Mouse (Mus musculus): ENCODE measurements around the gene Icam1. TPM values are rescaled to one million over a fixed set of nuclear protein-coding genes. Genes with fewer than 3 reads are reported as not detected.
A peak's percentile ranks its signal among the peaks of the same experiment; 100 is the strongest.
"Not testable (repeated sequence)": the region's sequence is repeated elsewhere in the genome, so short reads cannot be mapped to it uniquely, and the experiment has no call there.

Gene Icam1
- polyA plus RNA-seq, 1 experiment, result 3.1 TPM

DNA sequence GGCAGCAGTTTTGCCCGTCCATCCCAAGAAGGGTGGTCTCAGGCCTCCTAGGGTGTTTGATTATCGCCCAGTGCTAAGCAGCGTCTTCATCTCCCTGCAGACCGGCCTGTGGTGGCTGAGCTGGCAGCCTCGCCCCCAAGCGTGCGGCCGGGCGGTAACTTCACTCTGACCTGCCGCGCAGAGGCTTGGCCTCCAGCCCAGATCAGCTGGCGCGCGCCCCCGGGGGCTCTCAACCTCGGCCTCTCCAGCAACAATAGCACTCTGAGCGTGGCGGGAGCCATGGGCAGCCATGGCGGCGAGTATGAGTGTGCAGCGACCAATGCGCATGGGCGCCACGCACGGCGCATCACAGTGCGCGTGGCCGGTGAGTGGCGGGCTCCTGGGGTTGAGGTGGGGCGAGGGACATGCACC lies 21.7 kb downstream of the Icam1 start:
- Histone ChIP-seq H3K27ac (replicated peaks; ENCODE audit: low read depth, low read length) (no peak overlapping the region), H3K4me1 (ENCODE audit: control insufficient read depth, insufficient read depth, insufficient read length, low read length) (no peaks in the 10 kb centered on the region), H3K4me3 (ENCODE audit: insufficient read depth, low read depth, low read length) (no peak overlapping the region)

DNA sequence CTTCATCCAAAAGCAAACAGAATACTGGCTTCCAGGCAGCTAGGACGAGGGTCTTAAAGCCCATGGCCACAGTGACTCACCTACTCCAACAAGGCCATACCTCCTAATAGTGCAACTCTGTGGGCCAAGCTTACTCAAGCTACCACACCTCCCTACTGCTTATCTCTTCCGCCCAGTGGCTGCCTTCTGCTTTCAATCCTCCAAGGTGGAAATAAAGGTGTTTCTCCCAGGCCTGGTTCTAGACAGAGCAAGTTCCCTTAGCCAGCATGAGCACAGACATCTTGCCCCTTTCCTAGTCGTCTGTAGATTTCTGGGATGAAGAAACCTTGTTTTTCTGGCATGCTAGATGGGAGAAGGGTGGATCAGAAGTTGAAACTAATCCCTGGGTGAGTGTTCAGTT lies 24.0 kb downstream of the Icam1 start:
- no peak overlapping the region for H3K4me3 ChIP-seq (ENCODE audit: insufficient read depth, low read depth, low read length)
- H3K4me1 ChIP-seq (ENCODE audit: control insufficient read depth, insufficient read depth, insufficient read length, low read length), result no peaks in the 10 kb centered on the region
- no peak overlapping the region for H3K27ac ChIP-seq (replicated peaks; ENCODE audit: low read depth, low read length)

DNA sequence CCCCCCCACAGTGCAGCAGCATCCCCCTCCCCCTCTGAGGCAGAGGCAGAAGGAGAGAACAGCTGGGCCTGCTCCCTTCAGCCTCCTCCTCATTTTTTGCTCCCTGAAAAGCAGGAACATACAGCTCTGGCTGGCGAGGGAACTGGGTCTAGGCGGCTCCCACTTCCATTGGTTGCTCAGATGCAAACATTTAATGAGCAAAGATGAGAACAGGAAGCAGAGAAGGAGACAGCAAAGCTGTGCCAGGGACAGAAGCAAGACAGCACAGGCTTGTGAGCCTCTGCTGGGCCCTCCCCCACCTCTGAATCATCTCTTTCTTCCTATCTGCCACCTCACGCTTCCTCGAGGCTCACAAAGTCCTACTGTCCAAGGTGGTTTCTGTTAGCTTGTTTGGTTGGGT lies 25.5 kb downstream of the Icam1 start:
- H3K4me1 ChIP-seq (ENCODE audit: control insufficient read depth, insufficient read depth, insufficient read length, low read length), result no peaks in the 10 kb centered on the region

DNA sequence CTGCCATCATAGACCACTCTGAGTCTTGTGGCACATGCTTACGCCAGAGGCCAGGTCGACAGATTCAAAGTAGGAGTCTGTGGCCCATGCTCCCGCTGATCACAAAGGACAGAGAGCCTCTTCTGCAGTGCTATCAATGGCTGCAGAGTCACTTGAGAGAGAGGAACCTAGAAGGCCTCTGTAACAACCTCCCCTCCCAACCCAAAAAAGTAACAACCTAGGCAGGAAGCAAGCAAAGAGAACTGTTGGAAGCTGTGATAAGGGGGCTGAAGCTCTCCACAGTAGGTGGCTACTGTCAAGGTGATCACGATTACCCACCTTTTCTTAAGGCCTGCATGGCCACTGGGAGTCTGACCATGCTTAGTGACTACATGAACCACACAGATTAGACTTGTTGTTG lies 27.8 kb downstream of the Icam1 start:
- no peaks in the 10 kb centered on the region for H3K4me1 ChIP-seq (ENCODE audit: control insufficient read depth, insufficient read depth, insufficient read length, low read length)
- no peak overlapping the region for H3K4me3 ChIP-seq (ENCODE audit: insufficient read depth, low read depth, low read length)
- no peak overlapping the region for H3K27ac ChIP-seq (replicated peaks; ENCODE audit: low read depth, low read length)

More for the DNA sequence above, 25.5 kb downstream of the Icam1 start:
- no peak overlapping the region for H3K27ac ChIP-seq (replicated peaks; ENCODE audit: low read depth, low read length)
- no peak overlapping the region for H3K4me3 ChIP-seq (ENCODE audit: insufficient read depth, low read depth, low read length)

DNA sequence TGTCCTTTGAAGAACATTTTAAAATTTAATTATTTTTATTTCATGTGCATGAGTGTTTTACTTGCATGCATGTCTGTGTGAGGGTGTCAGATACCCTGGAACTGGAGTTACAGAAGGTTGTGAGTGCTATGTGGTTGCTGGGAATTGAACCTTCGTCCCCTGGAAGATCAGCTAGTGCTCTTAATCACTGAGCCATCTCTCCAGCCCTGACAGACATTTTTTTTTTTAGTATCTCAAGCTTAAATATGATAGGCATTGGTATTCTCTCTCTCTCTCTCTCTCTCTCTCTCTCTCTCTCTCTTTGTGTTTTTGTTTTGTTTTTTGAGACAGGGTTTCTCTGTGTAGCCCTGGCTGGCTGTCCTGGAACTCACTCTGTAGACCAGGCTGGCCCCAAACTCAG lies 29.0 kb downstream of the Icam1 start:
- H3K27ac ChIP-seq (replicated peaks; ENCODE audit: low read depth, low read length); H3K4me3 ChIP-seq (ENCODE audit: insufficient read depth, low read depth, low read length); H3K4me1 ChIP-seq (ENCODE audit: control insufficient read depth, insufficient read depth, insufficient read length, low read length): not testable (repeated sequence)

- Histone ChIP-seq H3K4me3 (ENCODE audit: insufficient read depth, low read depth, low read length) (no peak overlapping the region), H3K27ac (replicated peaks; ENCODE audit: low read depth, low read length) (no peak overlapping the region), H3K4me1 (ENCODE audit: control insufficient read depth, insufficient read depth, insufficient read length, low read length) (no peaks in the 10 kb centered on the region)
These were observed 29.4 kb downstream of the Icam1 start for GRCm38 (mm10) chr9:21045235-21045634.

DNA sequence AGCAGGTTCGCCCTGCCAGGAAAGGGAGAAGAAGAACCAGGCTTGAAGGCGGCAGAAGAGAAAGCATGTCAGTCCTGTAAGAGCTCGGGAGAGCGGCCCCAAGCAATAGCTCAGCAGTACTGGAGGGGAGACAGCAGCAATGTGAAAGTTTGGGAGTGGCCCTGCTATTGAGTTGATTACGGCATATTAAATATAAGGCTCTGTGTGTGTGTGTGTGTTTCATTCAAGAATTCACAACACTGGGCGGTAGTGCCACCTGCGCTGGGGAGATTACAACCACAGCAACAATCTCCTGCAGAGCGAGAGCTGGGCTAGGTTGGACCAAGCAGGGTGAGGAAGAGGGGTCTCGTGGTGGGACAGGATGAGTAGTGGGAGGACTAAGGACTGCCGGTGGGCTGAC lies 35.8 kb downstream of the Icam1 start:
- Histone ChIP-seq H3K4me3 (ENCODE audit: insufficient read depth, low read depth, low read length) (no peak overlapping the region), H3K4me1 (ENCODE audit: control insufficient read depth, insufficient read depth, insufficient read length, low read length) (no peaks in the 10 kb centered on the region), H3K27ac (replicated peaks; ENCODE audit: low read depth, low read length) (no peak overlapping the region)

DNA sequence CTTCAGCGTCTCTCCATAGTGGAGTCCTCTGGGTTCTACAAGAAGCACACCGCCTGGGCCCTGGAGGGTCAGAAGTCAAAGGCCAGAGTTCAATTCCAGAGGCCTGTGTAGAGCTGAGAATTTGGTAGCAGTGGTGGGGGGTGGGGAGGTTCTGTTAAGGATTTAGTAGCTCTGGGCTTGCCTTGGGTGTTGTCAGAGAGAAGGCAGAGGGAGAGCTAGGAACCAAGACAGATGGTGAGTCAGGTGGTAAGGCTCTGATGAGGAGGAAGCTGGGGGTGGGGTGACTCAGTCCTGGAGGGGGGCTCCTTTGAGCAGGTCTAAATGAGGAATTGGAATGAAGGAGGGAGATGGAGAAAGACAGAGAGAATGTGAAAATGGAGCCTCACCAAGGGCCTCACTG lies 47.1 kb downstream of the Icam1 start:
- Histone ChIP-seq H3K4me1 (ENCODE audit: control insufficient read depth, insufficient read depth, insufficient read length, low read length) (no peaks in the 10 kb centered on the region), H3K27ac (replicated peaks; ENCODE audit: low read depth, low read length) (no peak overlapping the region), H3K4me3 (ENCODE audit: insufficient read depth, low read depth, low read length) (no peak overlapping the region)

- no peak within 1 kb of the TSS for H3K27ac ChIP-seq (replicated peaks; ENCODE audit: low read depth, low read length)
- H3K4me3 ChIP-seq (ENCODE audit: insufficient read depth, low read depth, low read length), result no peak within 1 kb of the TSS
- no peaks in the 10 kb centered on the region for H3K4me1 ChIP-seq (ENCODE audit: control insufficient read depth, insufficient read depth, insufficient read length, low read length)
These were observed 51.4 kb downstream of the Icam1 start, which contains the start of gene Zglp1 for GRCm38 (mm10) chr9:21067006-21067684. Gene Zglp1, minus strand, starts transcription at chr9:21067093.

DNA sequence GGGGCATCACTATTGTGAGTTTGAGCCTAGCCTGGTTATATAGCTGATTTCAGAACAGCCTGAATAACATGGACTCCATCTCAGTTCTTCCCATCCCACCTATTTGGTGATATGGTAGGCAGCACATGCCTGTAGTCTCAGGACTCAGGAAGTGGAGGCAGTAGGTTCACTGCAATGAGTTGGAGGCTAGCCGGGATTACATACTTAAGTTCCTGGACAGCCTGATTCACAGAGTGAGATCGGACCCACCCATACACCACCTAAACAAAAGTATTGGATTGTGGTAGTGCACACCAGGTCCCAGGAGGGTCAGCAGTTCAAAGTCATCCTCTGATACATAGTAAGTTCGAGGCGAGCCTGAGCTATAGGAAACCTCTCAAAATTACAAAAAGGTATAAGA lies 56.9 kb downstream of the Icam1 start:
- H3K4me3 ChIP-seq (ENCODE audit: insufficient read depth, low read depth, low read length), result peak overlapping the region; percentile 80
- H3K27ac ChIP-seq (replicated peaks; ENCODE audit: low read depth, low read length), result no peak overlapping the region
- H3K4me1 ChIP-seq (ENCODE audit: control insufficient read depth, insufficient read depth, insufficient read length, low read length), result peaks cover 7% of the 10 kb centered on the region; the same call in 1 of the 2 replicates

DNA sequence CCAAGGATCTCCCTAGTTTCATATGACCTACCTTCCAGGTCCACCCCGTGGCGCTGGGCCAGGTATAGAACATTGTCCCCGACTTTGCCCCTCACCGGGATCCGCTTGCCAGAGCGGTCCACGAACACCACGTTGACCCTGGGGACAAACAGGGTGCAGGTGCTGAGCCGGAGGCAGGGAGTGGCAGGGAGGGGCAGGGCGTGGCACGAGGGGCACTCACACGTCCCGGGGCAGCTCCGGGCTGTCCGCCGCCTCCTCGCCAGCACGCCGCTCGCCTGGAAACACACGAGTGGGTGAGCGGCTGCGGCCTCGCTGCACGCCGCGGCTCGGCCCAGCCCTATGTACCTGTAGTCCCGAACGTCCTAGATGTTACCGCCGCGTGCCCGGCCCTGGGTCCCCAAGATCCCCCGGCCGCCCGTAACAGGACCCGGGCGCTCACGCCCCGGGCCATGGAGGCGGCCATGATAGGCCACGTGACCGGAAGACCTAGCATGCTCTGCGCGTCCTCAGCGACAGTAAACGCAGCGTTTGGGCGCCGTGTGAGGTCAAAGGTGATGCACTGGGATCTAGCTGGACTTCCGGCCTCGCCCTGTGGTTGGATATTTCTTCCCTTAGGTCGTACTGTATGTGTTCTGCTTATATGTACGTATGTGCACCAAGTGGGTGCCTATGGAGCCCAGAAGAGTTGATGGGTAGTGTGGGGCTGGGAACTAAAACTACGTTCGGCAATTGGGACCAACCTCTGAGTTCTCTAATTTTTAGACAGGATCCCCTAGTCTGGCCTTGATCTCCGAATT lies 57.5 kb downstream of the Icam1 start, which contains the start of the genes Gm49373 and Fdx1l:
Gm49373 (minus strand) TSS at position 53 of the 797 bp plus-strand sequence.
Fdx1l (minus strand) TSS at position 571 of the 797 bp plus-strand sequence.
- Histone ChIP-seq H3K4me1 (ENCODE audit: control insufficient read depth, insufficient read depth, insufficient read length, low read length) (peaks cover 7% of the 10 kb centered on the region; the same call in 1 of the 2 replicates), H3K27ac (replicated peaks; ENCODE audit: low read depth, low read length) (peak within 1 kb of the TSS; percentile 78), H3K4me3 (ENCODE audit: insufficient read depth, low read depth, low read length) (peak within 1 kb of the TSS; percentile 80)

GRCm38 (mm10) chr9:21074173-21074572 lies 58.4 kb downstream of the Icam1 start:
- no peak overlapping the region for H3K27ac ChIP-seq (replicated peaks; ENCODE audit: low read depth, low read length)
- H3K4me3 ChIP-seq (ENCODE audit: insufficient read depth, low read depth, low read length), result peak overlapping the region; percentile 80; the same call in 1 of the 2 replicates
- peaks cover 7% of the 10 kb centered on the region; the same call in 1 of the 2 replicates for H3K4me1 ChIP-seq (ENCODE audit: control insufficient read depth, insufficient read depth, insufficient read length, low read length)

- no peak overlapping the region for H3K4me3 ChIP-seq (ENCODE audit: insufficient read depth, low read depth, low read length)
These were observed 59.8 kb downstream of the Icam1 start for GRCm38 (mm10) chr9:21075625-21076024.

More at GRCm38 (mm10) chr9:21075625-21076024, 59.8 kb downstream of the Icam1 start:
- H3K27ac ChIP-seq (replicated peaks; ENCODE audit: low read depth, low read length), result no peak overlapping the region
- peaks cover 7% of the 10 kb centered on the region; the same call in 1 of the 2 replicates for H3K4me1 ChIP-seq (ENCODE audit: control insufficient read depth, insufficient read depth, insufficient read length, low read length)
